Mouse (Mus musculus) brown adipose tissue, adult 24 weeks (tissue): ENCODE data around the gene Mapk6. TPM values are rescaled to one million over a fixed set of nuclear protein-coding genes. Genes with fewer than 3 reads are reported as not detected.

ENCODE experiments used
- H3K27ac ChIP-seq: fragments of 200-500 bp; replicated peaks from 2 replicates; pipeline ENCODE4 v1.5.1; 2012; ENCODE audit warnings: low read depth, mild to moderate bottlenecking, low read length
- H3K4me1 ChIP-seq: fragments of 200-500 bp; 2 replicates; pipeline ENCODE4 v1.6.1; 2012; ENCODE audit warnings: low read length, mixed read lengths; ENCODE audit not compliant: control insufficient read depth, insufficient read depth, insufficient read length
- H3K4me3 ChIP-seq: fragments of 200-500 bp; 2 replicates; pipeline ENCODE4 v1.5.1; 2012; ENCODE audit warnings: low read depth, mild to moderate bottlenecking, low read length, moderate library complexity; ENCODE audit not compliant: insufficient read depth
- polyA plus RNA-seq: library from polyadenylated mRNA; stranded (reverse); fragments of >200 nt; gene quantifications from 2 replicates; pipeline ENCODE4 v1.2.4, GENCODE M21; 2012; ENCODE audit not compliant: missing spikeins, insufficient read depth, insufficient read length

Gene Mapk6
- polyA plus RNA-seq, 1 experiment, result 12.0 TPM

GRCm38 (mm10) chr9:75409031-75409851 lies 564 bp downstream of the Mapk6 start:
- peaks cover 10% of the 10 kb centered on the region; the same call in 1 of the 2 replicates for H3K4me1 ChIP-seq
- H3K4me3 ChIP-seq, result peak overlapping the region; percentile 96
- peak overlapping the region; percentile 96 for H3K27ac ChIP-seq

GRCm38 (mm10) chr9:75408204-75408826 lies 1.5 kb downstream of the Mapk6 start:
- peak overlapping the region; percentile 96 for H3K4me3 ChIP-seq
- peaks cover 11% of the 10 kb centered on the region; the same call in 1 of the 2 replicates for H3K4me1 ChIP-seq
- H3K27ac ChIP-seq, result peak overlapping the region; percentile 53

- peaks cover 16% of the 10 kb centered on the region for H3K4me1 ChIP-seq
- peak overlapping the region; percentile 21; the same call in 1 of the 2 replicates for H3K4me3 ChIP-seq
- no peak overlapping the region for H3K27ac ChIP-seq
Measured at GRCm38 (mm10) chr9:75407803-75408202, 2.0 kb downstream of the Mapk6 start.

GRCm38 (mm10) chr9:75406121-75406520 lies 3.7 kb downstream of the Mapk6 start:
- Histone ChIP-seq H3K27ac (no peak overlapping the region), H3K4me3 (no peak overlapping the region), H3K4me1 (peaks cover 23% of the 10 kb centered on the region)

GRCm38 (mm10) chr9:75403520-75403919 lies 6.3 kb downstream of the Mapk6 start:
- Histone ChIP-seq H3K27ac (no peak overlapping the region), H3K4me1 (peaks cover 26% of the 10 kb centered on the region), H3K4me3 (no peak overlapping the region)

GRCm38 (mm10) chr9:75401593-75402504 lies 8.0 kb downstream of the Mapk6 start:
- H3K27ac ChIP-seq, result 0 out of 2 replicates have a peak overlapping the region, but pooled peaks have one; percentile 0
- no peak overlapping the region for H3K4me3 ChIP-seq
- H3K4me1 ChIP-seq, result peaks cover 23% of the 10 kb centered on the region

GRCm38 (mm10) chr9:75400639-75401038 lies 9.2 kb downstream of the Mapk6 start:
- Histone ChIP-seq H3K4me3 (no peak overlapping the region), H3K27ac (no peak overlapping the region), H3K4me1 (peaks cover 22% of the 10 kb centered on the region)

GRCm38 (mm10) chr9:75399069-75399468 lies 10.7 kb downstream of the Mapk6 start:
- H3K4me3 ChIP-seq, result no peak overlapping the region
- H3K4me1 ChIP-seq, result peaks cover 17% of the 10 kb centered on the region
- H3K27ac ChIP-seq, result no peak overlapping the region

GRCm38 (mm10) chr9:75395971-75396370 lies 13.8 kb downstream of the Mapk6 start:
- H3K27ac ChIP-seq, result no peak overlapping the region
- H3K4me3 ChIP-seq, result no peak overlapping the region
- H3K4me1 ChIP-seq, result peaks cover 4% of the 10 kb centered on the region; the same call in 1 of the 2 replicates

- Histone ChIP-seq H3K4me1 (no peaks in the 10 kb centered on the region), H3K4me3 (no peak overlapping the region), H3K27ac (no peak overlapping the region)
Measured at GRCm38 (mm10) chr9:75393251-75393650, 16.6 kb downstream of the Mapk6 start.

- H3K4me1 ChIP-seq, result no peaks in the 10 kb centered on the region
- 0 out of 2 replicates have a peak overlapping the region, but pooled peaks have one; percentile 36 for H3K27ac ChIP-seq
- no peak overlapping the region for H3K4me3 ChIP-seq
Measured at GRCm38 (mm10) chr9:75385218-75385974, 24.4 kb downstream of the Mapk6 start.

GRCm38 (mm10) chr9:75384337-75384962 lies 25.4 kb downstream of the Mapk6 start:
- no peak overlapping the region for H3K27ac ChIP-seq
- H3K4me1 ChIP-seq, result no peaks in the 10 kb centered on the region
- no peak overlapping the region for H3K4me3 ChIP-seq

- Histone ChIP-seq H3K4me1 (no peaks in the 10 kb centered on the region), H3K27ac (no peak overlapping the region), H3K4me3 (no peak overlapping the region)
Measured at GRCm38 (mm10) chr9:75383785-75384184, 26.0 kb downstream of the Mapk6 start.

GRCm38 (mm10) chr9:75382825-75383224 lies 27.0 kb downstream of the Mapk6 start:
- no peak overlapping the region for H3K27ac ChIP-seq
- H3K4me3 ChIP-seq, result no peak overlapping the region
- H3K4me1 ChIP-seq, result no peaks in the 10 kb centered on the region
